Mouse (Mus musculus): ENCODE data around the gene Wfikkn1. TPM values are rescaled to one million over a fixed set of nuclear protein-coding genes. Genes with fewer than 3 reads are reported as not detected.

The Wfikkn1 gene
- total RNA-seq, 2 experiments from 2014 or later = 1.8 to 2.3 TPM

DNA sequence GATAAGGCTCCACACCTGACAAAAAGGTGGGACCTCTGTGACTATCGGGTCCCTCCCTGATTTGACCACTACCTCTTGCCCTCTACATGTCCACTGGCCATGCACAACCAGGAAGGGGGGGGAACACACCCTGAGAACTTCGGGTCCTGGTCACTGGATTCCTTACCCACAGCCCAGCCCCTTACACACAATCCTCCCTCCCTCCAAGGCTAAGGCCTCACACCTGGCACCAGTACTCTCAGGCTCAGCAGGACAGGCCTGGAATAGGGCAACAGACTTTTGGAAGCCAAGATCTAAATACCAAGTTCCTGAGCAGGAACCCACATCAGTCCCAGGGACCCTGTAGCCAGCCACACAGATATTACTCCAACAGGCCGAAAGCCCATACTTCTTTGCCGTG, 41.8 kb downstream of the Wfikkn1 start:
- DNase-seq (ENCODE audit: low spot score in 2 of 2) = no peak

GRCm38 (mm10) chr17:25837533-25837932, 43.1 kb downstream of the Wfikkn1 start:
- no peak for DNase-seq (ENCODE audit: low spot score in 2 of 2)

- peak; percentile 83 to 87 for DNase-seq (ENCODE audit: low spot score in 2 of 2)
These were observed 43.6 kb downstream of the Wfikkn1 start, which contains the start of gene Rhbdl1 for GRCm38 (mm10) chr17:25837076-25837410. Gene Rhbdl1, minus strand, starts transcription at chr17:25837295.

- peak in 1 of 2 experiments; percentile 71 for DNase-seq (ENCODE audit: low spot score in 2 of 2)
These were observed 44.1 kb downstream of the Wfikkn1 start for GRCm38 (mm10) chr17:25836397-25837075.

DNA sequence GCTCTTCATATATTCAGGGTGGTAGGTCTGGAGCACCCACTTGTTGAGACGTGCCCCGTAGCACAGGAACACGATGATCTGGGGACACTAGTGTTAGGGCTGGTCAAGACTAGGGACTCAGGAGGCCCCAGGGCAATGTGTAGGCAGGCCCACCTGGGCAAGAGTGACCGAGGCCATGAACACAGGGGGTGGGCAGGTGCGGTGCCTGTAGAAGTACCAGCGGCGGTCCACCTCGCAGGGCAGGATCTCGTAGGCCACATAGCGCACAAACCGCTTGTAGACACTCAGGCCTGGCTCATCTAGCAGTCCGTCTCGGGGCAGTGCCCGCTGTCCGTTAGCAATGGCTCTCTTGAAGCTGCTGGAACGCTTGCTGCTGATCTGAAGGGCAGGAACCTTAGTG, 44.8 kb downstream of the Wfikkn1 start:
- no peak for DNase-seq (ENCODE audit: low spot score in 2 of 2)

DNA sequence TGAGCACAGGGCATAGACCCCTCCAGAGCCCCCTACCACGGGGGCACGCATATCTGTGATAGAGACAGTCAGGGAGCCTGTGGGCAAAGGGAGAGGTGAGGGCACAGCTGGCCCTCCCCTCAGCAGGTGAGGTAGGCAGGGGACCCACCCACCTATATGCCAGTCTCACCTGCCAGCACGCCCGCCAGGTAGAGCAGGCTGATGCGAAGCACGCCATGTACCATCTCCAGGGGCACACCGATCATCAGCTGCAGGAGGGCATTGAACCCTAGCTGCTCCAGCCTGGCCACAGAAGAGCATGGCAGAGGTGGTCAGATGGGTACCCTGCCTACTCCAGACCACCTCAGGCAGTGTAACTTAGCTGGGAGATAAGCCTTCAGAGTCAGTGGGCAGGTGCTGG, 45.4 kb downstream of the Wfikkn1 start:
- DNase-seq (ENCODE audit: low spot score in 2 of 2) = no peak

- DNase-seq (ENCODE audit: low spot score in 2 of 2) = no peak
These were observed 45.9 kb downstream of the Wfikkn1 start for GRCm38 (mm10) chr17:25834595-25835222.

- no peak for DNase-seq (ENCODE audit: low spot score in 2 of 2)
These were observed 46.6 kb downstream of the Wfikkn1 start for GRCm38 (mm10) chr17:25833961-25834594.

- peak in 1 of 2 experiments; percentile 89 for DNase-seq (ENCODE audit: low spot score in 2 of 2)
These were observed 47.4 kb downstream of the Wfikkn1 start, which contains the start of gene Stub1 for GRCm38 (mm10) chr17:25833291-25833663. Gene Stub1, minus strand, starts transcription at chr17:25833404.

GRCm38 (mm10) chr17:25832436-25833290, 48.0 kb downstream of the Wfikkn1 start:
- peak; percentile 98 to 99 for DNase-seq (ENCODE audit: low spot score in 2 of 2)

- DNase-seq (ENCODE audit: low spot score in 2 of 2) = no peak
These were observed 49.0 kb downstream of the Wfikkn1 start for GRCm38 (mm10) chr17:25831451-25832281.

- DNase-seq (ENCODE audit: low spot score in 2 of 2) = no peak
These were observed 49.7 kb downstream of the Wfikkn1 start for GRCm38 (mm10) chr17:25830806-25831431.

DNA sequence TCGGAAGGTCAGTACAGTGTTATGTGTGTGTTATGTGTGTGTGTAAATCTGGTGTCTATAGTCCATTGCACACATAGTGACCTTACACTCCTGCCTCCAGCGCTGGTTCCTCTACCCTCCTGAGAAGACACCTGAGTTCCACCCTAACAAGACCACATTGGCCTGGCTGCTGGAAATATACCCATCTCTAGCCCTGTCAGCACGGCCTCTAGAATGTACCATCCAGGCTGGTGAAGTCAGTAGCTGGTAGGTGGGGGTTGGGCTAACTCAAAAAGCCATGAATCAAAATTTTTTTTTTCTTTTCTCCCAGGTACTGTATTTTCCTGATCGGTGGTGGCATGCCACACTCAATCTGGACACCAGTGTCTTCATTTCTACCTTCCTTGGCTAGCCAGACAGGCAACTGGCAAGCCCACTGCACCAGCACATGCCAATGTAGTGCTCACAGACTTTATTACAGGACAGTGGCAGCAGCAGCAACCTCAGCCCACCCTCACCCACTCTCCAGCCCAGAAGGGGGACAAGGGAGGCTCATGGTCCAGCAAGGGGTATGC, 50.4 kb downstream of the Wfikkn1 start:
- DNase-seq (ENCODE audit: low spot score in 2 of 2) = no peak

GRCm38 (mm10) chr17:25829558-25830017, 51.1 kb downstream of the Wfikkn1 start:
- DNase-seq (ENCODE audit: low spot score in 2 of 2) = no peak

GRCm38 (mm10) chr17:25828712-25829557, 51.7 kb downstream of the Wfikkn1 start, which contains the start of gene Jmjd8:
Gene Jmjd8, plus strand, starts transcription at chr17:25828867.
- DNase-seq (ENCODE audit: low spot score in 2 of 2) = peak; percentile 84 to 85

GRCm38 (mm10) chr17:25828223-25828594, 52.4 kb downstream of the Wfikkn1 start:
- DNase-seq (ENCODE audit: low spot score in 2 of 2) = no peak

Data from layer of hippocampus, postnatal 14 days (tissue).